Mouse (Mus musculus) liver, adult 2 months (tissue): Measurements from ENCODE around the gene Pard3. TPM values are rescaled to one million over a fixed set of nuclear protein-coding genes. Genes with fewer than 3 reads are reported as not detected.

Experiments
- DNase-seq: peaks from one replicate; pipeline ENCODE4 v3.0.0-alpha.2; 2011; ENCODE audit warnings: low read depth, low spot score; ENCODE audit errors: extremely low read depth
- H3K27ac ChIP-seq: fragments of 200-500 bp; replicated peaks from 2 replicates; pipeline ENCODE4 v1.5.1; 2012; ENCODE audit warnings: low read depth, mild to moderate bottlenecking, control low read depth, inconsistent platforms, low read length; ENCODE audit not compliant: insufficient read depth
- H3K27me3 ChIP-seq: fragments of 200-500 bp; 2 replicates; pipeline ENCODE4 v1.6.1; 2012; ENCODE audit warnings: mild to moderate bottlenecking, moderate library complexity, low read length, inconsistent platforms; ENCODE audit not compliant: control insufficient read depth, insufficient read depth
- H3K36me3 ChIP-seq: fragments of 200-500 bp; 2 replicates; pipeline ENCODE4 v1.6.1; 2012; ENCODE audit warnings: low read length, inconsistent platforms; ENCODE audit not compliant: control insufficient read depth, insufficient read depth
- H3K4me1 ChIP-seq: fragments of 200-500 bp; 2 replicates; pipeline ENCODE4 v1.6.1; 2011; ENCODE audit warnings: low read length; ENCODE audit not compliant: control insufficient read depth, insufficient read depth
- H3K4me3 ChIP-seq: fragments of 200-500 bp; 2 replicates; pipeline ENCODE4 v1.5.1; 2011; ENCODE audit warnings: low read depth, mild to moderate bottlenecking, control low read depth, low read length, moderate library complexity; ENCODE audit not compliant: insufficient read depth
- H3K79me2 ChIP-seq: fragments of 200-500 bp; 2 replicates; pipeline ENCODE4 v1.6.1; 2012; ENCODE audit warnings: inconsistent platforms, mild to moderate bottlenecking, low read length, moderate library complexity; ENCODE audit not compliant: control insufficient read depth, insufficient read depth
- H3K9ac ChIP-seq: fragments of 200-500 bp; 2 replicates; pipeline ENCODE4 v1.6.1; 2012; ENCODE audit warnings: low read depth, mild to moderate bottlenecking, control low read depth, inconsistent platforms, low read length
- CTCF ChIP-seq: fragments of 200-500 bp; IDR thresholded peaks from 2 replicates; pipeline ENCODE4 v1.5.1; 2011; ENCODE audit warnings: low read depth, low read length, control low read depth
- POLR2A ChIP-seq: fragments of 200-500 bp; IDR thresholded peaks from 2 replicates; pipeline ENCODE4 v1.6.1; 2011; ENCODE audit warnings: low read length, control low read depth; ENCODE audit not compliant: insufficient read depth; ENCODE audit errors: extremely low read depth
- WGBS: fragments of 180-500 bp; shearing (Covaris S2); methylation state at CpG from one replicate; pipeline ENCODE4 v1.1.7; 2018; 5-methylcytosine and 5-hydroxymethylcytosine counted together
- polyA plus RNA-seq: library from polyadenylated mRNA; depleted of rRNA; stranded (reverse); fragments of >200 nt; gene quantifications from 2 replicates; pipeline ENCODE4 v1.2.3, GENCODE M21; 2012
- total RNA-seq: library from RNA; depleted of rRNA; stranded (reverse); fragments of >200 nt; gene quantifications from 2 replicates; pipeline ENCODE4 v1.2.3, GENCODE M21; 2014

Pard3 gene
- total and polyA plus RNA-seq, 2 experiments, result 47.4 to 61.4 TPM

DNA sequence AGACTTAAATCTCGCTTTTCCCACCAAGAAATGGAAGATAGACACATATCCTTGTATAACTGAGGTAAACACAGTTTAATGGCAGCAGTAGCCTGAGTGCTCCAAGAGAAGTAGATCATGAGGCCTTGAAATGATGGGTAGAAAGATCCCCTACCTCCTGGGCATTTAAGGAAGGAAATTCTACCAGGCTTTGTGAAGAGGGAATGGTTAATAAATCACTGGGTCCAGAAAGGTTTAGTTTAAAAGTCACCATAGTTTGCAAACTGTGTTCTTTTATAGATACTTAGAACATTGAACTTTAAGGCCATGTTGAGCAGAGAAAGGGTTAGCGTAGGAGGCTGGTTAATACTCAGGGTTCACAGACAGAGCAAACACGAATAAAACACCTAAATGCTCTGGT lies 187.8 kb downstream of the Pard3 start:
- peaks cover 48% of the 10 kb centered on the region; the same call in 1 of the 2 replicates for H3K79me2 ChIP-seq
- DNase-seq, result no peak

GRCm38 (mm10) chr8:127251985-127252384 lies 188.3 kb downstream of the Pard3 start:
- H3K9ac ChIP-seq, result no peak overlapping the region
- H3K36me3 ChIP-seq, result no peaks in the 10 kb centered on the region
- no peak for DNase-seq
- H3K4me3 ChIP-seq, result no peak overlapping the region
- TF ChIP-seq POLR2A (no peak), CTCF (0 out of 2 replicates have a peak, but pooled peaks have one; percentile 3)
- WGBS, result 84% methylated on average over 13 of the region's 13 CpGs
- H3K27ac ChIP-seq, result no peak overlapping the region
- peaks cover 48% of the 10 kb centered on the region; the same call in 1 of the 2 replicates for H3K79me2 ChIP-seq
- H3K27me3 ChIP-seq, result no peaks in the 10 kb centered on the region
- peaks cover 7% of the 10 kb centered on the region; the same call in 1 of the 2 replicates for H3K4me1 ChIP-seq

More for the DNA sequence above, 187.8 kb downstream of the Pard3 start:
- H3K9ac ChIP-seq, result no peak overlapping the region
- H3K27me3 ChIP-seq, result no peaks in the 10 kb centered on the region
- no peak overlapping the region for H3K27ac ChIP-seq
- no peaks in the 10 kb centered on the region for H3K36me3 ChIP-seq
- peaks cover 7% of the 10 kb centered on the region; the same call in 1 of the 2 replicates for H3K4me1 ChIP-seq
- no peak for TF ChIP-seq CTCF
- no peak for TF ChIP-seq POLR2A
- WGBS, result 53% methylated on average over 3 of the region's 3 CpGs
- no peak overlapping the region for H3K4me3 ChIP-seq

DNA sequence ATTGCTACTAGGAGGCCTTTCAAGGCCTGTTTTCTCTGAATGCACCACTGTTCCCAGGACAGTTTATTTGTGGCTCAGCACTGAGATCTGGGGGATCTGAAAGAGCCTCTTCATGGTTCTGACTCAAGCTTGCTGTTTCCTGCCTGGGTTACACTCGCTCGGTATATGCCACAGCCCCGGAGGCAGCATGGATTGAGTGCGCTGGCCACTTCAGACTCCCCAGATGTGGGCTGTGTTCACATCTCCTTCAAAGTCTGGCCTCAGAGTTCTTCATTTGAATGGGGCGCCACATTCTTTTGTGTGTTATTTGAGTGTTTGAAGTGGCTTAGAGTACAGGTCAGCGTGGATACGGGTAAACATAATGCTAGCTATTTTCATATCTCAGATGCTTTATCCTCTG lies 190.9 kb downstream of the Pard3 start:
- 89% methylated on average over 7 of the region's 7 CpGs for WGBS
- no peak for TF ChIP-seq CTCF
- TF ChIP-seq POLR2A, result no peak
- no peak for DNase-seq

DNA sequence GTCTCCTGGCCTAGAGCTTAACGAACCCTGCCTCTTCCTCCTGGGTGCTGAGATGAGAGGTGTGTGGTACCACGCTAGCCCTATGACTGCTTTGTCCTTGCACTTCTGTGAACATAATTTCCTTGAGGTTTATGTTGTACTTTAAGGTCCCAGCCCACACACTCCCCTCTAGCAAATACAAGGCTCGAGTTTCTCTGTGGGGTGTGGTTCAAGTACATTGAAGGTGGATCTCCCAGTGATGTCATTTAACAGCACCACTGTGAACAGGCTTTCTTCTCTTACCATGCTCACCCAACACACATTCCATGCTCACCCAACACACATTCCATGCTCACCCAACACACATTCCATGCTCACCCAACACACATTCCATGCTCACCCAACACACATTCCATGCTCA lies 193.4 kb downstream of the Pard3 start:
- 96% methylated on average over 3 of the region's 3 CpGs for WGBS
- Histone ChIP-seq H3K79me2 (peaks cover 24% of the 10 kb centered on the region; the same call in 1 of the 2 replicates), H3K4me3 (no peak overlapping the region), H3K36me3 (no peaks in the 10 kb centered on the region), H3K27me3 (no peaks in the 10 kb centered on the region), H3K9ac (no peak overlapping the region), H3K27ac (no peak overlapping the region), H3K4me1 (no peaks in the 10 kb centered on the region)
- DNase-seq, result no peak
- TF ChIP-seq POLR2A (no peak), CTCF (no peak)

More for the DNA sequence above, 190.9 kb downstream of the Pard3 start:
- no peak overlapping the region for H3K27ac ChIP-seq
- no peak overlapping the region for H3K4me3 ChIP-seq
- peaks cover 5% of the 10 kb centered on the region; the same call in 1 of the 2 replicates for H3K4me1 ChIP-seq
- no peaks in the 10 kb centered on the region for H3K27me3 ChIP-seq
- no peak overlapping the region for H3K9ac ChIP-seq
- peaks cover 30% of the 10 kb centered on the region; the same call in 1 of the 2 replicates for H3K79me2 ChIP-seq
- H3K36me3 ChIP-seq, result no peaks in the 10 kb centered on the region

- no peak overlapping the region for H3K4me3 ChIP-seq
- DNase-seq, result no peak
- no peak overlapping the region for H3K9ac ChIP-seq
- peaks cover 21% of the 10 kb centered on the region; the same call in 1 of the 2 replicates for H3K79me2 ChIP-seq
- peaks cover 4% of the 10 kb centered on the region for H3K4me1 ChIP-seq
- no peaks in the 10 kb centered on the region for H3K27me3 ChIP-seq
- 84% methylated on average over 6 of the region's 6 CpGs for WGBS
- H3K27ac ChIP-seq, result no peak overlapping the region
- no peaks in the 10 kb centered on the region for H3K36me3 ChIP-seq
- TF ChIP-seq CTCF (no peak), POLR2A (no peak)
Measured at GRCm38 (mm10) chr8:127261051-127261450, 197.4 kb downstream of the Pard3 start.

- Histone ChIP-seq H3K79me2 (peaks cover 22% of the 10 kb centered on the region; the same call in 1 of the 2 replicates), H3K27ac (no peak overlapping the region), H3K4me1 (peaks cover 4% of the 10 kb centered on the region), H3K27me3 (no peaks in the 10 kb centered on the region), H3K9ac (no peak overlapping the region), H3K4me3 (no peak overlapping the region), H3K36me3 (no peaks in the 10 kb centered on the region)
- no peak for TF ChIP-seq POLR2A
- TF ChIP-seq CTCF, result no peak
- no peak for DNase-seq
- 94% methylated on average over 7 of the region's 7 CpGs for WGBS
Measured at GRCm38 (mm10) chr8:127262026-127262425, 198.3 kb downstream of the Pard3 start.
